Mouse (Mus musculus): ENCODE results near the gene Igsf21.

The Igsf21 gene

DNA sequence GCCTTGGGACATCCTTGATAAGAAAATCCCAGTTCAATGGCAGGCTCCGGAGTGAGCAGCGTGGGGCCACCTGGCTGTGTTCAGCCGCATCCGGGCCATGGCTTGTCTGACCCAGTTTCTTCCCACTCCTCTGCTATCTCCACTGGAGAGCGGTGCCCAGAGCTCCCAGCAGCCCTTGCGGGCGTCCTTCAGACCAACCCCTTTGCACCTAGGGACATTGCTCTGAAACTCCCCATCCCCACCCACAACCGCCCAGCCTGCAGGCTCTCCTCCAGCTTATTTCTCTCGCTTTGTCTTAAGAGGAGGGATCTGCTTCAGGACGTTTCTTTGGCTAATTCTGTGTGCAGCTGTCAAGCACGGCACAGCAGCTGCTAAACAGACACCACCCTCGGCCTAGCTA lies 202.6 kb downstream of the Igsf21 start:
- DNase-seq (ENCODE audit: low spot score), result no peak

DNA sequence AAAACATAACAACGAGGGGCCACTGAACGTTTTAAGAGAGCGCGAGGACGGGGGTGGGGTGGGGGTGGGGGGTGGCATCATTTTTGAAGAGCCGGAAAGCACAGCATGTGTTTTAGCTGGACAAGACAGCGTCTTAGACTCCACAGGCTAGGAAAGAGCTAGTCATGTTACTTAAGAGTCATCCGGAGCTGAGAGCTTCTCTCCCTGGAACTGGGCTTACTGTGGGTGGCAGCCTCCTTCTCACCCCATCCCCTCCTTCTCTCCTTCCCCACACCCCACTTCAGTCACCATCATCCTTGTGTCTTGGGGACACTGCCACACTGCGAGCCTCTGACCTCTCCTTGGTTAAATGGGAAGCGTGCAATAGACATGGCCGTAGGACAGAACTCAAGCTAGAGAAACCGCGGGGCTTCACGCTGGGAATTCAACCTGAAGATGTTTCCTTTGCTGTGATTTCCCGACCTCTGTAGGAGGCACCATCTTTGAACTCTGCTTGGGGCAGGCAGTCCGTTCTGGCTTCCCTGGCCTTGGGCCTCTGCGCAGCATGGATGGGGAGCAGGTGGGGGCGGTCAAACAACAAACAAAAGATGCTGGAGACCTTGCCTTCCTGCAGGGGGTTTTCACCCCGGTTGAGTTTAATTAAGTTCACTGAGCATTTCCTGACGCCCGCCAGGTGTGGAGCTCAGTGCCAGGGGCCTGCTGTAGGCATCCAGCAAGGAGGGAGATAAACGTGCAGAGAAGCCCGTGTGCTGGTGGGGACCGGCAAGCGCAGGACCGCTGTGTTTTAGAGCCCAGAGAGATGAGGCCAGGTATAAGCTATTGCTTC lies 207.8 kb downstream of the Igsf21 start:
- DNase-seq (ENCODE audit: low spot score), result no peak

DNA sequence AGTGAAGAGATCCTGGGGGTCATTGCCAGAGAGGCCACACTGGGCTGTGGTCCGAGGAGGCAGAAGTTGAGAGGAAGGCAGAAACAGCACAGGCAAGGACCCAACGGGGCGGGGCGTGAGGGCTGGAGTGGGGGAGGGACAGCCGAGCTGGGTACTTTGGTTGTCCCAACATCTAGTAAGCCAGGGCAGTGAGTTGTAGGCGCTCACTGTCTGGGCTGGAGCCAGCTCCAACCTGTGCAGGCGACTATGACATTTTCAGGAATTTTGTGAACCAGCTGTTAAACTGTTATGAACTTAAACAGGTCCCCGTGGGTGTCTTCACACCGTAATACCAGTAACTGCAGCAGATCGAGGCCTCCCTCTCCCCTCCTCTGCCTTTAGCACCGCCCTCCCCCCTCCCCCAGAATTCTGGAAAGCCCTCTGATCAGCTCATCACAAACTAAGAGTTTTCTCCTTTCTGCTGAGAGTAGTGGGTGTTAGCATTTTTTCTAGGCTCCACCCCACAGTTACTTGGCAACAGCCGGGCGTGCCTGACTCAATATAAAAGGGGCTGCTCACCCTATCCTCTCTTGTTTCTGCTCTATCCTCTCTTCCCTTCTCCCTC lies 208.7 kb downstream of the Igsf21 start:
- DNase-seq (ENCODE audit: low spot score), result peak; percentile 37

DNA sequence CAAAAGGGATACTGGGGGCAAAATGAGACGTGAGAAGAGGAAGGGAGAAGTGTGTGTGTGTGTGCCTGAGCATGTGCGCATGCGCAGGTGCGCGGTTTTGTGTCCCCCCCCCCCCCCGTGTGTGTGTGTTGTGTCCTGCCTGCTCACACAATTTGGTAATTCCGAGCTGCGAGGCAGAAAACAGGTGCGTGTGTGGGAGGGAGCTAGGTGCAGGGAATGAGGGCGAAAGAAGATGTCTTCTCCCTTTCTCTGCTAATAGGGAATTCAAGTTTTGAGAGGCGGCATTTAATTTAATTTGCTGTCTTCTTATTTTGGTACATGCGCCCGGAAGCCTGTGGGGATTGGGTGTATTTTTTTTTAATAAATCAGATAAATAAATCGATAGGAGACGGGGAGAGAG lies 211.4 kb downstream of the Igsf21 start:
- DNase-seq (ENCODE audit: low spot score), result no peak

DNA sequence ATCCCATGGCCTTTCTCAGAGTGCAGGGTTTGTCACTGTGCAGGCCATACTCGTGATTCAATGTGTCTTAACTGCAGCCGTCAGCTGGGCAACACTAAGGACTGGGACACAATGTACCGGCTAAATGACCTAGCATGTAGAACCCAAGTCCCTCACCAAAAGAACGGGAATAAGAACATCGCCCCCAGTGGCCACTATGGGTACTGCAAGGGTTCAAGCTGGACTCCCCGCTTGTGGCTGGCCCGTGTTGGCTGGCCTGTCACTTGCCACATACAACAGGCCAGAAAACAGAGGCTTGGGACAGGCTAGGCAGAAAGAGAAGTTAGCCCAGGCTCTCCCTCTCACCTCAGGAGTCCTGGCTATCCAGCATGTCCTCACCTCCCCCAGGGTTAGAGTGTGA lies 213.2 kb downstream of the Igsf21 start:
- peak; percentile 25 for DNase-seq (ENCODE audit: low spot score)

DNA sequence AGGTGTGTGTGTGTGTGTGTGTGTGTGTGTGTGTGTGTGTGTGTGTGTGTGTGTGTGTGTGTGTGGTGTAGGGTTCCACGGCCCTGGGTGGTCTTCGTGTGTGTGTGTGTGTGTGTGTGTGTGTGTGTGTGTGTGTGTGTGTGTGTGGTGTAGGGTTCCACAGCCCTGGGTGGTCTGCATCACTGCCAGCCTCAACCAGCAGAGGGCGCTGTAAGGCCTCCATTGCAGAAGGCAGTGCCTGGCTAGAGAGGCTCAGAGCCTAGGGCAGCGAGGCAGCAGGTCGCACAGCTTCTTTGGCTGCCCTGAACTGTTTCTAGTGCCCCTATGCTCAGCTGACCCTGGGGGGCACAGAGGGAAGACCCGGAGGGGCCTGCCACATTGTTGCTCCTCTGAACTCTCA lies 216.2 kb downstream of the Igsf21 start:
- DNase-seq (ENCODE audit: low spot score), result peak; percentile 27

DNA sequence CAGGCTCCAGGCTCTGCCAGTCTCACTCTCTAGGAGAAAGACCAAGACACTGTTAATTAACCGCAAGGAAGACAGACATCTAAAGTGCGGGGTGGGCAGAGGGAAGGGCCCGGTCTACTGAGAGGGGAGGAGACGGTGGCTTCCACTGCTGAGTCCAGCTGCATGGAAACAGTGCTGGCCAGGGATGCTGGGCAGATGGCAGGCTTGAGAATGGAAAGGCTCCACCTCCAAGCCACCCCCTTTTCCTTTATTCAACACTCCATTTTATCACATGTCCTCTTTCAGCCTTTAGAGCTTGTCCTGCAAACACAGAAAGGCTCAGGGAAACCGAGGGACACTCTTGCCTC lies 216.6 kb downstream of the Igsf21 start:
- no peak for DNase-seq (ENCODE audit: low spot score)

DNA sequence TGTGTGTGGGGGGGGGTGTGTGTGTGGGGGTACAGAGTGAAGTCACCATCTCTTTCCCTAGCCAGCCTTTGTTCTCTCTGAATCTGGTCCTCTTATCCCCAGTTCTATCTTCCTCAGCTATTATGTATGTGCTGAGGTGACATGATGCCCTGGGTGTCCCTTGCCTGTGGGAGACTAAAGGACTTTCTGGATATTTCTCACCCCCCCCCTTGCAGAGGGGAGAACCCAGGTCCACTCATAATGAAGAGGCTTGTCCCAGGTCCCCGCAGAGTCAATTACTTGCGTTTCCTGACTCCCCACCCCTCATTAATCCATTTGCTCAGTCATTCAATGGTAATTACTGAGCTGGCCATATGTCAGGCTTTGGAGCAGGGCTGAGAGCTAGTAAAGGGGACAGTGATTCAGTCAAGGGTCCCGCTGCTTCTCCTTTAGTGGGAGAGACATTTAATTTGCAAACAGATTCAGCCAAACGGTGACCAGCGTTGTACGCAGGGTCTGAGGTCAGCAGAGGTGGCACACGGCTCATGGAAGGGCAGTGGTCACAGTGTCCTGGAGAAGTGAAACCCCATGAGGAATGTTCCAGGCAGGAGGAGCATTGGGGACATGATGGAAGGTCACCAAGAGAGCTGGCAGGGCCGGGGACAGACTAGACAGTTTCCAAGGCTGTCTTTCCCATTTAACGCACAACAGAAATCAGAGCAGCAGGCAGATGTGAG lies 217.1 kb downstream of the Igsf21 start:
- DNase-seq (ENCODE audit: low spot score), result no peak

DNA sequence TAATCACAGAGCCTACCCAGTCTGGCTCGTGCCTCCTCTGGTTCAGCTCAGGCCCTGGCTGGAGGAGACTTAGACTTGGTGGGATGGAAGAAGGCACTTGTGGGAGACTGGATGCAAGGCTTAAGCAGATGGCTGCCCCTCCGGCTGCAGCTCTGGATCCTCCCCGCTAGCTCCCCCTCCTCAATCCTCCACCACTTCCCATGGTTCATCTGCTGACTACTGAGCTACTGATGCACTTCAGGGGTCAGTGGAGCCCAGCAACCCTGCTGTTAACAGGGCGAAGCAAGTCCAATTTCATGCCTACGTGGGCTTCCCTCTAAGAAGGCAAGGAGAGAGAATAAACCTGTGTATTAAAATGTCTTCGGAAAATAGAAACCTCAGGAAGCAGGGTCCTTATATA lies 222.8 kb downstream of the Igsf21 start:
- DNase-seq (ENCODE audit: low spot score), result no peak

DNA sequence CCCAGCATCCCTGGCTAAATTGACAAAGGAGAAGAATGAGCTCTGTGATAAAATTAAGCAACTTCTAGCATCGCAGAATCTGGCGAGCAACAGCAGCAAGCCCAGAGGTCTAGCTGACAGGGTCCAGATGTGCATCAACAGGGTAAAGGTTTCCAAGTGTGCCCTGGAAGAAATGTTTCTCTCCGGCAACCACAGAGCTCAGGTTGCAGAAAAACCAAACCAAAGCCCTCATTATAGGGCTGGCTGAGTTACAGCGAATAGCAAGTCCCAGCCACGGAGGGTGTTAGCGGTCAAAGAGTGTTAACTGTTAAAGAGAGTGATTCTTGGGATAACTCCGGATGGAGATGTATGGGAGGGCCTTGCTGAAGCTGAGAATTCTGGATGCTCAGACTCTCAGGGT lies 230.7 kb downstream of the Igsf21 start:
- no peak for DNase-seq (ENCODE audit: low spot score)

DNA sequence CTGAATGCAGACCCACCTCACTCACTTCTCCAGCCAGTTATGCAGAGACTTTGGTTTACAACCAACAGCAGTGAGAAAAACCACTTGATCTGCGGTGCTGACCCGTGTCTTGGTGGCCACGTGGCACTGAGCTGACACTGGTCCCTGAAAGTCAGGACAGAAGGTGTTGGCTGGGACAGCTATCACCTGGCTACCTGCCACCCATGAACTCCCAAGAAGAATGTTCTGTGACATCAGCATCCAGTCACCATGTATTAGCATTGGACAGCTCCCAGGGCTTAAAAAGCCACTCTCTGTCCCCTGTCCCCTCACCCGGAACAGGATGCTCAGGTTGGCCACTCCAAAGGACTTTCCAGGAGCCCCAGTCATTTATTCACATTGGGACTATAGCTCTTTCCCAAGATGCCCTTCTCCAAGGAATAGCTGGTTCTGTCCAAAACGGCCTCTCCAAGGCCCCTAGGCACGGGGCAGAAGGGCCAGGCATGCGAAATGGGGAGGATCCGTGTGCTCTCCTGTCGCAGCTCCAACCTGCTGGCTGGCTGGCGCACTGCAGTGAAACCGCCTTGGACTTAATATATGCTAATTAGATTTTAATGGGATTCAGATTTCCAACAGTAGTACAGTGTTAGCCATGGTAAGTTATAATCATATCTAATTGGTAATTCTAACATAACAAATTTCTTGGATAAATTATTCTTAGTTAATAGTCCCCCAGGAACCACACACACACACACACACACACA lies 235.7 kb downstream of the Igsf21 start:
- no peak for DNase-seq (ENCODE audit: low spot score)

DNA sequence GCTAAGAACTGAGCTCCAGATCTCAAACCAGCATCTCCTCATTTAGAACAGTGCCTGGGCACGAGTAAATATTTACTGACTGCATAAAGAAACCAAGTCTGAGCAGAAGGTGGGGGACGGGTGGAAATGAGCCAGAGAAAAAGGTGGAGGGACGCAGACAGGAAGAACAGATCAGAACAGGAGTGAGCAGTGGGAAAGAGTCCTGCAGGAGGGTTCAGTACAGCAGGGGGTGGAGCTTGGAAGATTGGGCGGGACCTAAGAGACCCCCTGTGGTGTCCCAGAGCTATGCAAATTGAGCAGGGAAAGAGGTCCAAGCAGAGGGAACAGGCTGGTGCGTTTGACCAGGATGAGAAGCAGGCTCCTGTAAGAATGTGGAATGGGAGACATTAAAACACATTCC lies 241.7 kb downstream of the Igsf21 start:
- no peak for DNase-seq (ENCODE audit: low spot score)

DNA sequence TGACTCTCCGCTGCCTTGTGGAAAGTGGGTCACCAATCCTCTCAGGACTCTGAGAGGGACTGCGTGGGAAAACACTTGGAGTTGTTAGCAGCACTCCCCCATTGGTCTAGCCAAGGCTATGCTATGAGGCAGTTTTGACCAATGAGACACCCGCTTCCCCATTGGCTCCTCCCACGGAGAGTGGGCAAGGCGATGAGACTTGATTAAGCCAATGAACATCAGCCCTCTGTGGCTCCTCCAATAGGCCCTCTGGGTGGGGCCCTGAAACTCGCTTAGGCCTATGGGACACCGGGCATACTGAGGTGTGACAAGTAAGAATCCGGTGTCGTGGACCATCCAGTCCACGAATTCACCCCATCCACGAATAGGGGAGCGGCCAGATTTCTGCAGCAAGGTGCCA lies 242.4 kb downstream of the Igsf21 start:
- DNase-seq (ENCODE audit: low spot score), result peak; percentile 7

DNA sequence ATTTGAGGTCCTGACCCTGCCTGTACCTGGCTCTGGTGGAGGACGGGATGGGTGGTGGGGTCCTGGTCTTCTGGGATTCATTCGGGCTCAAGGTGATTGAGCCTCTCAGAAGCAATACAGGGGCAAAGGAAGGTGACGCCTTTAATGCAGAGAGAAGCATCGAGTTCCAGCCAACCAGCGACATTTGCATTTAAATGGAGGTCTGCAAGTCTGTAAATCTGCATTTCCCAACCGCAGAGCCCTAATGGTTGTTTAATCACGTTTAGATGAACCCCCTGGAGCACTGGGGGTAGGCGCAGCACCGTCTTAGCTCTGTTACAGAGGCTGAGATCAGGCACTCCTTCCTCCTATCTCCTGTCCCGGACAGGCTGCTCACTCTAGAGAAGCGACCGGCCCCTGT lies 244.5 kb downstream of the Igsf21 start:
- DNase-seq (ENCODE audit: low spot score), result no peak

DNA sequence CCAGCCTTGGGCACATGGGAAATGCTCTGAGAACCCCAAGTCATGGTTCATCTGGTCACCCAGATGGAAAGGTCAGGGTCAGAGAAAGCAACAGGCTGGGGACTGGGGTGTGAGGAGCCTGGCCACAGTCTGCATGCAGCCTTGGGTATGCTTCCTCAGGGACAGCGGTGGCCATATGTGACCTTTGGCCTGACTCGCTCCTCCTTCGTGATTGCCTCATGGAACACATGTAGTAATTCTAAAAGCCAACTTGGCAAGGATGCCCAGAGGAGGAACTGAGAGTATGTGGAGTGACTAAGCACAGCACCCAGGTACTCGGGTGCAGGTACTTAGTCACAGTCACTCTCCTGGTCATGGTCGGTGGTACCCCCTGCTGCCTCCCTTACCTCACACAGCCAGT lies 245.7 kb downstream of the Igsf21 start:
- DNase-seq (ENCODE audit: low spot score), result no peak

DNA sequence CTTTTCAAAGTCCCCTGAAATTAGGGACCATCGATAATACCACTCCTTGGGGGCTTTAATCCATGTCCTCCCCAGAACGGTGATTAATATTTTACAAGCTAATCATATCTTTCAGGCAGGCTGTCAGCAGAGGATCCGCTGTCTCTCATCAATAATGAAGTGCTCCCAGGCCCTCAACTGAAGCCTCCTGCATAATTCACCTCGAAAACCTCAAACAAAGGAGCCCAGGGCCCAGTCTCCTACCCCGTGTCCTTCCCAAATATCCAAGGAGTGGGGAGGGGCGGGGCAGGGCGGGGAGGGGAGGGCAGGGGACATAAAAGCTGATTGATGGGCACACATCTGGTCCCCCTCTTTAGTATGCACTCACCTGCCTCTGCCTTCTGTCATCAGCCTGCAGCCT lies 247.6 kb downstream of the Igsf21 start:
- no peak for DNase-seq (ENCODE audit: low spot score)

DNA sequence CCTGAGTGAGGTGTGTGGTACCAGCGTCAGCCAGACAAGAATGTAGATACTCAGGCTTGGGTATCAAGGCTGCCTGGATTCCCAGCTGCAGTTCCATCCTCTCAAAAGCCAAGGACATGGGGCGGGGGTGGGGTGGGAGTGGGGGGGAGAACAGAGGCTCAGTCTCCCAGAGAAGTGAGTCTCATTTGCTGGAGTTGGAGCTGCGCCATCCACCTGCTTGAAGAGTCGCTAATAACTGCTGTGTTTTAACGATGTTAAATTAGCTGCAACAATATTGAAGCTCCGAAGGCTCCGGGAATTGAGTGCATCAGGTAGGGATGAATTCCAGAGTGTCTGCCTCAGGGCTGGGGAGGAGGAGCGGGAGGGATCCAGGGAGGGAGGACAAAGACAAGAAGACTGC lies 250.9 kb downstream of the Igsf21 start:
- no peak for DNase-seq (ENCODE audit: low spot score)

DNA sequence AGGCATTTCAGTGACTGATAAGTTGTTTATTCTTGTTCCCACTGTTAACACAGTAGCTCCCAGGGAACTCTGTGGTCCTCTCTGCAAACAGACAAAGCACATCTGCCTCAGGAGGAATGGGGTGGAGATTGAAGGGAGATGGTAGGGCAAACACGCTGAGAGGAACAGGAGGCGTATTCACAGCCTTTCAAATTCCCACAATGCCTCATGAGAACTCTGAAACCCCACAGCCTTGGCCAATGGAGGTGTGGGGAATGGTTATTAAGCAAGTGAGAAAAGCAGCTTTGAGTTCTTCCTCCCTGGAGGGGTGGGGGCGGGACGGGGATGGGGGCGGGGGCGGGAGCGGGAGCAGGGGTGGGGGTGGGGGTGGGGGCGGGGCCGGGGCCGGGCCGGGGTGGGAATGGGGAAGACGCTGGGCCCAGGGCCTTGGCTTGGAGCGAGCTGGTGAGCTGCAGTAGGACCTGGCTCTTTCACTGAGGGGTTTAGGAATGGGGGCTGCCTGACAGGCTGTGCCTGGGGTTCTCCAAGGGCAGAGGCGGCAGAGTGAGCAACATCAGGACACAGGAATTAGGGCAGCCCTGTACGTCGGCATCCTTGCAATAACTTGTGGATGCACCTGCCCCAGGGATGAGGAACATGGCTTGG lies 253.4 kb downstream of the Igsf21 start:
- DNase-seq (ENCODE audit: low spot score), result no peak

DNA sequence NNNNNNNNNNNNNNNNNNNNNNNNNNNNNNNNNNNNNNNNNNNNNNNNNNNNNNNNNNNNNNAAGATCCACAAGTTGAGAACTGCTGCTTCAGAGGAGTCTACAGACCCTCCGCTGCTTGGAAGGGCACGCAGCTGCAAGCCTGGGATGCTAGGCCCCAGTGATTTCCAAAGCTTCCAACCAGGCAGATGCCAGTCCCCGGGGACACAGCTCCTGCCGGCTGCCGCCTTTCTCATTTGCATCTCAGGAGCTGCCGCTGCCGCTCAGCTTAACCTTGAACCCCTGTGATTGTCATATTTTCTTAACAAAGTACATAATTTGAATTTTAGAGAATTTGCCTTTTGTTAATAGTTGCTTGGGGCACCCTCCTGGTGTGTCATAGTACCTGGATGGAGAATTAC lies 259.7 kb downstream of the Igsf21 start:
- no peak for DNase-seq (ENCODE audit: low spot score)

DNA sequence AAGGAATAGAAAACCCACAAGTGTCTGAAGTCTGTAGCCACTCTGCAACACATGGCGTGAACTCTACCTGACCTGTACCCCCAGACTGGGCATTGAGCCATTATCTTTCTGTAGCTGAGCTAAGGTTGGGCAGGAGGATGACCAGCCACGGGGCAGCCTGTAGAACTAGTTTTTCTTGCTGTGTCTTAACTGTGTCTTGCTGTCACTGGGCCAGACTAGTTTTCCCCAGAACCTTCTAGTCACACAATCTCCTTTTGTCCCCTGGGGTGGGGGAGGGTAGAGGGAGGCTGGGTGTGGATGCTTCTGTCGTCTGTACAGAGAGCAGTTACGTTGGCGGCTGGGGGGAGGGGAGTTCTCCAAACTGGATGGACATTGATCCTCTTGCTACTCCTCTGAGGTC lies 267.9 kb downstream of the Igsf21 start:
- DNase-seq (ENCODE audit: low spot score), result peak; percentile 26

DNA sequence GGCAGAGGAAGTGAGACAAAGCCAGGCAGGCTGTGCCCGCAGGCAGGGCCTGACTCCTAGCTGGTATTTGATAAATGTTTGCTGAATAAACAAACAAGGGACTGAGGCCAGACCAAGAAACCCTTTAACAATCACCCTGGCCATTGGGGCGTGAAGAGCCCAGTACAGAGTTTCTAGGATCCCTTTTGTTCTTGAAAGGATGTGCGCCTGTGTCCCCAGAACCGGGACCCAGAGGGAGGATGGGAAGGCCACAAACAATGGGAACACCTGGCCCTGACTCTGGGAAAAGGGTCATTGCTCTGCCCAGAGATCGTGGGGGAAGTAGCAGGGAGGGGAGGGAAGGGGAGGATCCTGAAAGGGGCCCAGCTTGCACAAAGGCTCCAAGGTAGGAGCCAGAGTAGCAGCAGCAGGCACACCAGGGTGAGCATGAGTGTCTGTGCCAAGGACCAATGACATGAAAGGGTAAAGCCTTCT lies 269.2 kb downstream of the Igsf21 start:
- no peak for DNase-seq (ENCODE audit: low spot score)

Data from ovary, postnatal 14 days (tissue).